Mouse (Mus musculus): ENCODE measurements at regions not wholly inside any gene's neighbourhood (a gene's known extent, or its start where the extent isn't known, plus 50 kb on each side); places are given as distances from the start of the nearest gene placed in this dataset.

DNA sequence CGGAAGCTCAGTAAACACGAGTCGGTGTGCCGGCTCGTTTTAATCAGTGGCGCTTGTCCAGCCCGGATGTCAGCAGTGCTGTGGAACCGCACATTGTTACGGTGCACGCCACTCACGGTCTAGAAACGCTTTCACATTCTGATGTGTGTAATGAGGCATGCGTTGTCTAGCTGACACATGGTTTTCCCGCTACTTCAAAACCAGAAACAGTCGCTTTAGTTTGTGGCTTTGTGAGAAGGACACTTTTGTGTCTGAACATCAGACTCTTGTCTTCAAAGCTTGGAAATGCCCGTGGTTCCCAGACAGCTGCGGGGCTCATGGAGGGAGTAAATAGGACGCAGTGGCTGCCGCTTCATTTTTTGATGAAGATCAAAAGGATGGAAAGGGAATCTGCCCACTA, 77.0 kb upstream of the Lgr5 start:
- no peak for DNase-seq (ENCODE audit: extremely low spot score in 1 of 2, low spot score in 1 of 2)

DNA sequence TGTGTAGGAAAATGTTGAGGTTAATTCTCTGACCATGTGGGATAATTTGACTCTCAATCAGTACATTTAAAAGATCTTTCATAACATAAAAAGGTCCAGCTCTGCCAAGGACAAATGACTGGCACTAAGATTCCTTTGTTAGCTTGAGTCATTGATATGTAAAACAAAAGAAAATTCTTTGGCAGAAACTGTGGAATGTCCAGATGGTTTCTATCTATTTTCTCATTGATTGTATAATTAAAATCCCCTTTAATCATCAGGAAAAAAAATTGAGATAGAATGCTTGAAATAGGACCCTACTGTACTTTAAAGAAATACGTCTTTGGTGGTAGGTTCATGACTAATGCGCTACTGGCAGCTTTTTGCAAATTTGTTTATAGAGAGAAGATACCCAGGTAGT, 89.1 kb upstream of the Lgr5 start:
- no peak for DNase-seq (ENCODE audit: extremely low spot score in 1 of 2, low spot score in 1 of 2)

DNA sequence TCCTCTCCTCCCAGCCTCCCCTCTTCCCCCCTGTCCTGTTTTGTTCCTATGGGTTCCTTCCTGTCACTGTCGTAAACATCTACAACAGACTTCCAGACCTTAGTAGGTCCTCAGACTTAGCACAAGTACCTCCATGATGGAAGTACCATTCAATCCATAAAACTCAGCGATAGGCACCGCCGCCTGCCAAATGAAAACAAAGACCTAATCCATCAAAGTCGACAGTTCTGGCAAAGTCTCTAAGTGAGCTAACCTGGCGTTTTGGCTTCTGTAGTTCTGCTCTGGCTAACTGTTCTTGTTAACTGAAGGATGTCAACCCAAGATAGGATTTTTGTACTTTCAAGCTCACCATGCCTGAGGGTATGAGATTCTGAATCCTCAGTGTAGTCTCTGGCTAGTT, 93.5 kb upstream of the Lgr5 start:
- no peak for DNase-seq (ENCODE audit: extremely low spot score in 1 of 2, low spot score in 1 of 2)

GRCm38 (mm10) chr10:115691939-115692338, 104.4 kb upstream of the Lgr5 start:
- DNase-seq (ENCODE audit: extremely low spot score in 1 of 2, low spot score in 1 of 2) = no peak

DNA sequence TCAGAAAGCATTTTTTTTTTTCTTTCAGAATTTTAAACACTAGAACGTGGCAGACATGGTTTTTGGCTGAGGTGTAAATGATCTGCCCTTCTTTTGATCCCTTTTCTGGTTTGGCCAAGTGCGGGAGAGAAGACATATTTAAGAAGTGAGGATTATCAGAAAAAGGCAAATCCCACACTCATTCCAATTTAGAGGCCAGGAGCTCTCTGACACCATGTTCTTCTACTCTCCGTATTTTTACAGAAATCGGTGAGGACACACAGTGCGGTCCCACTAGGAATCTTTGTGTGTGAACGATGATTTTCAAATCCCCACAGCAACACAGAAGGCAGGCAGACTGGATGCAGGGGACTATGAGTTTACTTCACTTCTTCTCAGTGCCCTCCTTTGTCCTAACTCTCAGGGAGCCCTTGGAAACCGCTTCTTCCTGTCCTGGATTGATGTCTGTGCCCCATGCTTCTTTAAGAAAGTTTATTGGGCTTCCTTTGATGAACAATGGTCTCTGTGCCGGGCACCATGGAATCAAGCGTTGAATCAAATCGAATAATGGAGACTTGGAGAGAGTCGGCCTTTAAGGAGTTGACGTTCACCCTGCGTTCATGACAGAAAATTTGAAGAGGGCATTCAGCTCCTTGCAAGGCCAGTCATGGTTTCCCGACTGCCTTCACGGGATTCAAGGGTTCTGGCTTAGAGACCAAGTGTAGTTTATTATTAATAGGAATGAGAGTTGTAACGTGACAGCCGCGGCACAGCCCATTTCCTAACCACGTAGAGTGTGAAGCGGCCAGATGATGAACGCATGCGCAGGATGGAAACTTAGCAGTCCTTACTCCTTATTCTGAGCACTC, 106.6 kb upstream of the Lgr5 start:
- no peak for DNase-seq (ENCODE audit: extremely low spot score in 1 of 2, low spot score in 1 of 2)

- DNase-seq (ENCODE audit: extremely low spot score in 1 of 2, low spot score in 1 of 2) = no peak
Observed at GRCm38 (mm10) chr10:115702358-115702757, 114.3 kb upstream of the Tspan8 start.

GRCm38 (mm10) chr10:115708623-115709022, 108.0 kb upstream of the Tspan8 start:
- no peak for DNase-seq (ENCODE audit: extremely low spot score in 1 of 2, low spot score in 1 of 2)

DNA sequence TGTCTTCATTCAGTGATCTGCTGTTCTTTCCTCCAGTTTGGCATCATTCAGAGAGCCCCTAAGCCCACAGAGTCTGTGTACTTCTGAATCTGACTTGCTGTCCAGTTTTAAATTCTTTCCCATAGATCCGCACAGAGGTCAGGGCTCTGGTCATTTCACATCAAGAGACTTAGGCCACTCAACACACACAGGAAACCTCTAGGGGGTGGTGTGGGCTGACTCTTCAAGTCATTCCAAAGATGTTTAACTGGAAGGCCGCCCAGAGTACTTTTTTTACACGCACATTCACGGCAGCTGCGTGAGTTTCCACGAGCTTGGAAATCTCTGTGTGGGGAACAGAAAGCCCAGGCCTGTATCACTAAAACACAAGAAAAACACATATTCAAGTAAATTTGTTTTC, 102.7 kb upstream of the Tspan8 start:
- peak in 1 of 2 experiments; percentile 1 for DNase-seq (ENCODE audit: extremely low spot score in 1 of 2, low spot score in 1 of 2)

GRCm38 (mm10) chr10:115716178-115716577, 100.5 kb upstream of the Tspan8 start:
- DNase-seq (ENCODE audit: extremely low spot score in 1 of 2, low spot score in 1 of 2) = no peak

DNA sequence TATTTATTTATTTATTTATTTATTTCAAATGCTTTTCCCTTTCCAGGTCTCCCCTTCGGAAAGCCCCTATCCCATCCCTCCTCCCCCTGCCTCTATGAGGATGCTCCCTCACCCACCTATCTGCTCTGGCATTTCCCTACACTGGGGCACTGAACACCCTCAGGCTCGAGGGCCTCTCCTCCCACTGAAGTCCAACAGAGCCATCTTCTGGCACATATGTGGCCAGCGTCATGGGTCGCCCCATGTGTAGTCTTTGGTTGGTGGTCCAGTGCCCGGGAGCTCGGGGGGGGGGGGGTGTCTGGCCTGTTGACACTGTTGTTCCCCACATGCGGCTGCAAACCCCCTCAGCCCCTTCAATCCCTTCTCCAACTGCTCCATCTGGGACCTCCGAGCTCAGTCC, 99.6 kb upstream of the Tspan8 start:
- DNase-seq (ENCODE audit: extremely low spot score in 1 of 2, low spot score in 1 of 2) = no peak

DNA sequence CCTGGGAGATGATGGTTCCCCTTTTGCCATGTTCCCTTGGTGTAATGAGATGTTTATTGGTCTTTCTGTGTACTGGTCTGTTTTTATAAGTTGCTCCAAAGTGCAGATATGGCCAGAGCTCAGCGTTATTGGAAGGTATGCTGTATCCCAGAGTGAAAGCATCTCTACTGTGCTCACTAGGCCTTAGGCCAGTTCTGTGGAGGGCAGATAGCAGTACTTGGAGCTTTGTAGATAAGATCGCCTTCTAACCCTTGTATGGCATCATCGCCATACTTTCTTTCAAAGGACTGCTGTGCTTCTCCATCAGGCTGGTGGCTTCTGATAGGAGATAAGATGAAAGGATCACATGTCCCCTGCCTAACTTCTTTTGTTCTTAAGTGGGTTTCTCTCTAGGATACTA, 94.0 kb upstream of the Tspan8 start:
- DNase-seq (ENCODE audit: extremely low spot score in 1 of 2, low spot score in 1 of 2) = no peak

- no peak for DNase-seq (ENCODE audit: extremely low spot score in 1 of 2, low spot score in 1 of 2)
Observed at GRCm38 (mm10) chr10:115742634-115743347, 73.8 kb upstream of the Tspan8 start.

DNA sequence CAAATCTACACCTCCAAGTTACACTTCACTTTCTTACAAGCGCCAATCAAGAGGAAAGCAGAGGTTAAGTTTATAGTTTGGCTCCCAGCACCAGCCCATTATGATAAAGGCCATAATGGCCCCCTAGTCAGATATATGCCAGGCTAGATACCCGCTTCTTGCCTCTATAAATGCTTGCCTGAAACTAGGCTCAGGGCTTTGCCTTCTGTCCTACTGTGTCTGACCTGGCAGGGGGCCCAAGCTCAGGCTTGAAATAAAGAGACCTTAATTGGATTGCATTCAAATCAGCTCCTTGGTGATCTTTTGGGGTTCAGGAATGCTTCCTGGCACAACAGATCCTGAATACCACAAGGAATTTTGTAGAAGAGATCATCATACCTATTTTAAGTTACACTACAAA, 66.8 kb upstream of the Tspan8 start:
- DNase-seq (ENCODE audit: extremely low spot score in 1 of 2, low spot score in 1 of 2) = no peak

GRCm38 (mm10) chr10:115750250-115750649, 66.4 kb upstream of the Tspan8 start:
- no peak for DNase-seq (ENCODE audit: extremely low spot score in 1 of 2, low spot score in 1 of 2)

- DNase-seq (ENCODE audit: extremely low spot score in 1 of 2, low spot score in 1 of 2) = no peak
Observed at GRCm38 (mm10) chr10:115758667-115759066, 58.0 kb upstream of the Tspan8 start.
